Mouse (Mus musculus) cerebellum, postnatal 25 days (tissue): ENCODE data around the gene Fetub.
A peak's percentile ranks its signal among the peaks of the same experiment; 100 is the strongest.

Experiments
- DNase-seq, 2 experiments: peaks; one replicate each; pipeline ENCODE4 v3.0.0; 2021; ENCODE audit warnings: mixed read lengths in 2 of 2

Gene Fetub

DNA sequence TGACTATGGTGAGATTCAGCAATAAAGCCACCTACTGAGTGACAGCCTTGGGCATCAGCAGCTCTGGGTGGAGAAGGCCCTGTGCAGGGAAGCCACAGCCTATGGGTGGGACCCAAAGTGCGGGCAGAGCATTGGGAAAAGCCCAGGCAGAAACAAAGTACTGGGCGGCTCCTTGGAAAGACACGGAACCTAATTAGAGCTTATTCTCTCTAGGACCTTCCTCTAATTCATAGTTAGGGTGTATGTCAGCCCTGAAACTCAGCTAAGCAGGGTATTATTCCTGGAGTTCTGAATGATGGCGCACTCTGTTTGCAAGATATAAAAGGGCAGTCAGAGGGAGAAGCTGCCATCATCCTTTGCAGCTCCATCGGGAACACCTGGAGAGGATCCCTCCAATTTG, at the start of gene Fetub:
Fetub (plus strand) TSS at position 301 of the 400 bp plus-strand sequence.
- DNase-seq = no peak

DNA sequence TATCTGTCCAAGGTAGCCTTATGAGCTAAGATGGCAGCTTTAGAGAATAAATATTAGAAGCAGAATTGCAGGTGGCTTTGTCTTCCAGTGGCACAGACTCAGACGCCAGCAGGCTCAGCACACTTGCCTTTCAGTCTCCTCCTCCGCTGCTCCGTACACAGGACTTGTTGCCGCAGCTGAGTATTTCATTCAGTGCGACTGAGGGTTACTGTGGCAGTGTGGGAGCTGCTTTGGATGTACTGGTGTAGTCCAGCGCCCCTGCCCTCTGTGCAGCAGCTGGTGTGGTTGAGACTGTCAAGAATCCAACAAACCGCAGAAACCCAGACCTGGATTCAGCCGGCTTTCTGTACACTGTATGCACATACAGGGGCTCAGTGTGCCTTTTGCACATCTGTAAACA, 45.7 kb upstream of the Fetub start:
- no peak for DNase-seq

DNA sequence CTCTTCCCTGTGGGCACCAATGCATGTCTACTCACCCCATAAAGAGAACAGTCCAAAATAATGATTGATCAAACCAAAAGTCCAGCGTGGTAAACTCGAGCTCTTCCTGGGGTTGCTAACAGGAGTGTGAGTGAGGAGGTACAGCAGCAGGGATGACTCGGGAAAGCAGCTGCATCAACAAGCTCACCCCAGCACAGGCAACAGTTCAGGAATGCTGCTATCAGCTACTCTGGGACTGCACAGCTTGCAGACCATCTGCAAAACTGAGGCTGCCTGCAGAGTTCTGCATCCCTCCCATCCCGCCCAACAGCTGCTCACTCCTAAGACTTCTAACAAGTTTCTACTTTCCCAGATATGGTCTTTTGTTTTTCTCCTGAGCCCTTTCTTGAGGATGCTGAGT, 44.8 kb upstream of the Fetub start:
- no peak for DNase-seq

DNA sequence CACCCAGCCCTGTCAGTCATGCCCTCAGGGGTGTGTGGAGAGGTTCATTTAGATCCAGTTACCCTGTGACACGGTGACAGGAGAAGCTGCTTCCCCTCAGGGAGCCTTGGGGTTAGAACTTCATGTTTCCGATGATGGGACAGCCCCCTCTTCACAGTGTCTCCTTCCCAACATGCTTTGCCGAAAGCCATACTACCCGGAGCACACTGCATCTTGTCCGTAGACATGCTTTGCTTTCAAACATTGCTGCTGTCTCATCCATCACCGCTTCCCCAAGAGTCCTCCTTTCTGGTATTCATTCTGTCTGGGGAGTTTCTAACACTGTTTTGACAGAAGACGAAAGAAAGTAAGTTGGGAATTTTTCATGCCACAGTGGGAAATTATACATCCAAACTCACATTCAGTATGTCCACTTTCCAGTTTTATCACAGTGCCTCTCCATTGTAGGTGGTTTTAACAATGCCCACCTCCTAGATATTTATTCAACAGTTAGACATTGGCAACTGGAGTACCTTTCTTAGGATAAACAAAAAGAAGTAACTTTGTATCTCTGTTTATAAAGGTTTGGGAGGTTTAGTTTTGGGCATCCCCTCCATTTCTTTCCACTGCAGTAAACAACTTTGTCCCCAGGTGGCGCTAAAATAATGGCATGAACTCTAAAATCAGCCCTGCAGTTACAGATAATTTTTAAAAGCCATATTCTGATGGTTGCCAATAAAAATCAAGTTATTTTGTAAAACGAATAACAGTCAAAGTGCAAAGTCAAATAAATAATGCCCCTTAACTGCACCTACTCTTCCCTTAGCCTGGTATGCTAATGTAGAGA, 41.7 kb upstream of the Fetub start:
- peak; percentile 9 to 49 for DNase-seq

DNA sequence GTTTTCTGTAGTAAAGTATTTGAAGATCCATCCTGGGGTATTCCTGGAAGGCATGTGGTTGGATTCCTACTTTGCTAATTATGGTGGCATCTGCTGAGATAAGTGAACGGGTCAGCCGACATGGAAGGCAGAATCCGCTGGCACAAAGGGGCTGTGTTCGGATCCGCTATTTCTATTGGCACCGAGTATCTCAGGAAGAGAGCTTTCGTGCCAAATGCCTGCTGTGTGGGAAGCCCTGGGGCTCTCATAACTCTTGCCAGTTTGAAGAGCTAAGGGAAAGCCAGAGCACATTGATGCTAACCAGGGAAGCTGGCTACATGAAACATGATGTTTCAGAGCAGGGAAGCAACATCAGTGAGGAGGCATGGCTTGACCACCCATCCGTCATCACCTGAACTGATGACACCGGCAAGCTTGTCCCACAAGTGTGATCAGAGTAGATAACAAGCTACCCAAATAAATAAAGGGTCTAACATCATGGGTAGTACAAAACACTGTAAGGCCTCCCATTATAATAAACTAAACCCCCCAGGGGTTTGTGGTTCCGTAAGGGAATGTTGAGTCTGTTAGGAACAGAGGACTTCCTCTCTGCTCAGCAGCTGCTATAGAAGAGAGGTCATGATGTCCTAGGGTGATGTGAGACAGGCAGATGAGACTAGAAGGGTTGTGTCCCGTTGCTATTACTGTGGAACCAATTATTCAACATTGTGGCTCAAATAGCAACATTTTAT, 40.3 kb upstream of the Fetub start:
- DNase-seq = peak; percentile 39 to 64

DNA sequence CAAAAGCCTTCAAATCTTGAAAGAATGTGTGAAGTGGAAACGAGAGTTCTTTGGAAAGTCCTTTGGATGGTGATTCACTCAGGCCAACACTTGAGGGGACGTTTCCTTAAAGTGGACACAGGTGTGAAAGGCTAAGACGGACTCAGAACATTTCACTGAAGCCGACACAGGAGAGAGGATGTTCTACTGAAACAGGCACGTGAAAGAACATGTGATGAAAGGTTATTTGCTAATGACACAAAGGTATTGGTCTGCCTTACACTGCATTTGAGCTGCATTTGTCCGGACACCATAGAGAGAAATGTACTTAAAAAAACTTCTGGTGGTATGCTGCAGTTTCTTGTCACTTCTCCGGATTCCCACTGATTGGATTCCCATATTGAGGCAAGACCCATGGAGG, 39.4 kb upstream of the Fetub start:
- DNase-seq = no peak

DNA sequence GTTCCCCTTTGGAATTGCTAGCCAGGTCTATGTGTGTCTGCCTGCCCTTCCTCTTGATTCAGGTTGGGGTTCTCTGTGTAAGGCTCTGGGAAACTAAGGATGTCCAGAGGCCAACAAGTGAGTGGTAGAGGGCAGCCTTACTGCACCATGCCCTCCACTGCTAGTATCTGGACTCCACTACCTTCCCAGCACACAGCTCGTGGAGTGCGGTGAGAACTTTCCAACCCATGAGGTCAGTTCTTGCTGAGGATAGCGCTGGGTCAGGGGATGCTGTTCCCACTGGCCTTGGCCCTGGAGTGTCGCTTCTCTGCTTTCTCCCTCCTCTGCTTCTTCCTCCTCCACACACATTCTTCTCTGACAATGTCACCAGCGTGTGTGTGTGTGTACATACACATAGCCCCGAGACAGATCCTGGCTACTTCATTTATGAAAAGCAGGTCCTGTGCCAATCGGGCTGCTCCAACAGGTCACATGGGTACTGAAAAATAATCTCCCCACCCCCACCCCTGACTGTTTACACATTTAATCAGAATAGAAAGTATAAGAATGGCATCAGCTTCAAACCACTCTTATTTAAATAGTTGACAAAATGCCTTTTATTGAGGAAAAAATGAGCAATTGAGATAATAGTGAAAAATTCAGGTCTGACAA, 38.1 kb upstream of the Fetub start:
- DNase-seq = no peak

DNA sequence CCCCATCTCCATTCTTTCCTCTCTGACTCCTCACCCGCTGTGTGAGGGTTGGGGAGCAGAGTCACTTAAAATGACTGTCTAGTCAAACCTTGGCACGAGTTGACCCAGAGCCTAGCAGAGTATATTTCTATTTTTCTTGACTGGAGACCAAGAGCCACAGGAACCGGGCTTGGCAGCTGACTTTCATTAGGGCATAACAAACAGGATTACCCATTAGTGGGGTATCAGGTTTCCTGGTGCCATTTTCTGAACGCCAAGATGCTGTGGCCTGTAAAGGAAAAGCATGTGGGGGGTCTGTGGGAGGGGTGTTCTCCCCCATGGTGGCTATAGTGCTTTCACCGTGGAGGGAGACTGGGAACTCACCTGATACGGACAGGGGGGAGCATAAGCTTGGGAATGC, 37.2 kb upstream of the Fetub start:
- DNase-seq = no peak

DNA sequence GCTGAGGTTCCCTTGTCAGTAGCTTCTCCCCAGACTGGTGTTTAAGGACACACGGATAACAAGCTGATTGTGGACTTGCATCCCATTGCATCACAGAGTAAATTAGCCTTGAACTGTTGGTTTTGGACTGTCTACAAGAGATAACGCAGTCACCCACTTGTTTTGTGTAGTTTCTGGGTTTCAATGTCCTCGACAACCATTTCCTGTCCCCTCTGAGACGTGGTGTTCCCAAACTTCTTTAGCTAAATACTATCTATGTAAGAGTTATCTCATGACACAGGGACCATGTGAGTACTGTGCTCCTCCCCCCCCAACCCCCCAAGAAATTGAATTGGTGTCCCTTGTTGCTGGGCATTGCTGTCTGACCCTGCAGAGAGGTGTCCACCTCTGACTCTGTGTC, 36.6 kb upstream of the Fetub start:
- no peak for DNase-seq

DNA sequence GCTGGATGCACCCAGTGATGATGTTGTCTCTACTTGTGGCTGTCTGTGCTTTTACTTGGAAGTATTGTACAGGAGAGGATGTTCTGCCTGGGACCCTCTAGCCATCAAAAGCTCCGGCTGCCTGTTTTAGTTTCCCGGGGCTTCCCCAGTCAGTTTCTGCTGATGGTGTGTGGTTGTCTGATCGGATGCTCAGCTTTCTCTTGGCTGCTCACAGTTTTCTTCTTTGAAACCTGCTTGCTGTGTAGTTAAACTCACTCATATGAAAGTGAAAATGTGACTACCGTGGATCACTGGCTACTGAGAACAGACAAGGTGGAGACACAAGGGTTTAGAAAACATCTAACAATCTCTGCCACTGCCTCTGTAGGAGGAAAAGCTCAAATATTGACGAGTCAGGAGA, 34.7 kb upstream of the Fetub start:
- DNase-seq = no peak

DNA sequence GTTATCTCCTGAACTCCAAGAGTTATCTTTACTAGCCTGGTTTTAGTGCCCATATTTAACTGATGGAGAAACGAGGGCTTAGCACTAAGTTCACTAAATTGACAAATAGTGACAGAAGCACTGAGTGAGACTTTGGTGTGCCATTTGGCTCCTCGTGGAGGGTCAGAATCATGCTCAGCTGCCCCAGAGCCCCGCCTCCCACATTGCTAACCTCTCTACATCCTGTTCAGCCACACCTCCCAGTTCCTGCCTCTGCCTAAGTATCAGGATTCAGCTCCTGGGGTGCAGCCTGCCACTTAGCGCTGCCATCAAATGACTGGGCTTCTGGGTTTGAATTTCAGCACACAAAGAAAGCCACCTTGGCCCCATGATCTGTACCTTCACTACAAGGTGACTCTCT, 32.8 kb upstream of the Fetub start:
- DNase-seq = no peak

DNA sequence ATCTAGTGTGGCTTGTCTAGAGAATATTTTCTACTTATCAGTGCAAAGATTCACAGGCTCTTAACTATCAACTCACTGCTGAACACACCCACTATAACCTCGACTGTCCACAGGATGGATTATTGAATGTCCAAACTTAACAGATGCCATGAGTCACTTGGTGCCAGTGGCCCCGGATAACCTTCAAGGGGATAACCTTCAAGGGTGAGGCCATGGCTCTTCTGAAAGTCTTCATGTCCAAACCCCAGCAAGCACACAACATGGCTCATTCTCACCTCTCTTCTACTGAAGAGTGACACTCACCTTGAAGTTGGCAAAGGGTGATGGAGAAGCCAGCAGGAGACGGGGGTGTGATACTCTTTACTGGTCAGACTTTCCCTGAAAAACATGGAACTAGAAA, 31.4 kb upstream of the Fetub start:
- DNase-seq = no peak

DNA sequence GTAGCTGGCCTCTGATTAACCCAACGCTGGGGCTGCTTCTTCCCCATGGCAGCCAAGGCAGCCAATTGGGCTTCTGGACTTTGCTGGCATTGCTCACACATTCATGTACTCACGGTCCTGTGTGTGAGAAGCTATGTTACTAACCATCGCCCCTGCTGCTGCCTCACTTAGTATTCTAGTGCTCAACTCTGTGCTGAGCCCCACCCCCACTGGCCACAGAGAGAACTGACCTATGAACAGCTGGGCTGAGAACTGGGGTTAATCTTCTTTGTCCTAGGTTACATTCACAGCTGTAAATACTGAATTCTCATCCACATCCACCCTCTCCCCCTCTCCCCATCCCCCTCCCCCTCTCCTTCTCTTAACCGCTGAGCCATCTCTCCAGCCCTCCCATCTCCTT, 29.3 kb upstream of the Fetub start:
- DNase-seq = no peak

DNA sequence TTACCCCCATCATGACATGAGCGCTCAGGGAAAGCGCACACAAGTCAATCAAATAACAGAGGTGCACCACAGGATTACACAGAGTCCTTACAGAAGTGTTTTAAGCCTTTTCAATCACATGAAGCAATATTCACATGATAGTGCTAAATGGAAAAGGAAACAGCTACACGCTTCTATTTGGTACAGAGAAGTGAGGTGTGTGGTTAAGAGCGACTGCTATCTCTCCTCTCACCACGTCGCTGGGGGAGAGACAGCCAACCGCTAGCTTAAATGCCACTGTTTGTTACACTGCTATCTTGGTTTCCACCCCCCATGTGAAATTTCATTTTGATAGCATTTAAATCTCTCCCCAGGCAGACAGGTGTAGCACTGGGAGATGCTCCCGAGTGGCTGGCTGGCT, 28.4 kb upstream of the Fetub start:
- no peak for DNase-seq

DNA sequence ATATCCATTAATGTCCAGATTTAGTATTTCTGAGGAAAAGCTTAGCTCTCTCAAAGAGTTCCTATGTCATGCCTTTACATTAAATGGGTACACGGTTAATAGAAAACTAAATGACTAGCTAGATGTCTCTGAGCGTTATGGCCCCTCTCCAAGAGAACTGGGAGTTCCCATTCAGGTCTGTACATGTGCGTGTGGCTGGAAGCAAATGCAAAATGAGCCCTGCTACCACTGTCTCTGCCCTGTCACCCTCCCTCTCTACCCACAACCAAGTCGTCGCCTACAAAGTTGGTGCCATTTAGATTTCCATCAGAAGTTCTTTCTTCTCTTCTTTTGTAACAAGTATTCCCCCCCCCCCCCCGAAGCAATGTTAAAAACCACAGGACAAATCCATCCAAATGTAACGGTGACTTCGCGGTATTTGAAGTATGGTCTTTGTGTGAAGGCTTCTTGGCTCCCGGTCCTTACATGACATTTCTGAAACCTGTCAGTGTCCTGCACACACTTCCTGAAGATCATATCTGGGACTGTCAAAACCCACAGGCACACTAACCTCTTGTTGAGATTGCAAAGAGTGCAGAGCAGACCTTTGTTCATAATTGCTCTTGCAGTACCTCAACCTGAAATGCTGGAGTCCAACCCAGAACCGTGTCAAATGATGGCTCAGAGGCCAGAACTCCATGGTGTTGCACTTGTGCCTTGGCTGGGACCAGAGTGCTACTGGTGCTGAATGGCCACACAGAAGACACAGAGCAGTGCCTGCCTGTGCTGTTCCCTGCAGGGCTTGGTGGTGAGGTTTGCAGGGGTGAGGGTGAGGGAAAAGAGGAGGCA, 27.2 kb upstream of the Fetub start, which contains the start of gene Ahsg:
Ahsg (plus strand) TSS at position 595 of the 828 bp plus-strand sequence.
- DNase-seq = no peak

DNA sequence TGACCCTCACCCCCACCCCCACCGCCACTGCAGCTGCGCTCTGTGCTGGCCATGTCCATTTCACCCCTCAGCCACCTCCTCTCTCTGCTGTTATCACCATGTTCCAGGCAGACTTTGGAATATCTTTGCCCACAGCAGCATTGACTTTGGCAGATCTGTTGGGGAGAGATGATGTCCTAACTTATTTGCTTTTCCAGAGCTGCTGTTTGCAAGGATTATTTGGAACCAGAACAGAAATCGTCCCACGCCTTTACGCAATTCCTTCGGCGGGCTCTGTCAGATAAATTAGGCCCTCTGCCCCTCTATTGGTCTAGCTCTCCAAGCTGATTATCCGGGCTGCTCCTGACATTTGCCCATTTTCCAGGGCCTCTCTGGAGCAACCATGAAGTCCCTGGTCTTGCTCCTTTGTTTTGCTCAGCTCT, 26.4 kb upstream of the Fetub start:
- no peak for DNase-seq

DNA sequence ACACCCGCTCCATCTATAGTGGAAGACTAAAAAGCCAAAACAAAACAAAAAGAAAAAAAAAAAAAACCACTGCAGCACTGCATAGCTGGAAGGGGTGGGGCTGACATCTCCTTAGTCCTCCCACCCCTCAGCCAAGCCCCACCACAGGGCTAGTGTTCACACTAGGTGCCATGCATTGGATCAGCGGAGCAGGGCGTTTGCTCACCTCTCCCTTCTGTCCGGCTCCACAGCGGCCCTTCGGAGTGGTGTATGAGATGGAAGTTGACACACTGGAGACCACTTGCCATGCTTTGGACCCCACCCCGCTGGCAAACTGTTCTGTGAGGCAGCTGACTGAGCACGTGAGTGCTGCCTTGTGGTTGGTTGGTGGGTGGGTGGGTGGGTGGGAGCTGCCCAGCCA, 24.0 kb upstream of the Fetub start:
- DNase-seq = no peak

DNA sequence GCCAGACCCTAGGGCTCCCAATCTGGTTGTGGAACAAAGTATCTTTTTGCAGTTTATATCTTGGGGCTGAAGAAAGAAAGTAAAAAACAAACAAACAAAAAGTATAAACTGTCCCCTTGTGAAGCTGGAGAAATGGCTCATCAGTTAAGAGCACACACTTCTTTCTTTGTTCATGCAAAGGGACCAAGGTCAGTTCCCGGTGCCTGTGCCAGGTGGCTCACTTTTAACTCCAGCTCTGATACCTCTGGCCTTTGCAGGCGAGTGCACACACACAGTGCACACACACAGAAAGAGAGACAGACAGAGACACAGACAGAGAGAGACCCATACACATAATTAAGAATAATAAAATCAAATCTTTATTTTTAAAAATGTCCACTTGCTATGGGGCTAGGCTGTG, 21.5 kb upstream of the Fetub start:
- no peak for DNase-seq

DNA sequence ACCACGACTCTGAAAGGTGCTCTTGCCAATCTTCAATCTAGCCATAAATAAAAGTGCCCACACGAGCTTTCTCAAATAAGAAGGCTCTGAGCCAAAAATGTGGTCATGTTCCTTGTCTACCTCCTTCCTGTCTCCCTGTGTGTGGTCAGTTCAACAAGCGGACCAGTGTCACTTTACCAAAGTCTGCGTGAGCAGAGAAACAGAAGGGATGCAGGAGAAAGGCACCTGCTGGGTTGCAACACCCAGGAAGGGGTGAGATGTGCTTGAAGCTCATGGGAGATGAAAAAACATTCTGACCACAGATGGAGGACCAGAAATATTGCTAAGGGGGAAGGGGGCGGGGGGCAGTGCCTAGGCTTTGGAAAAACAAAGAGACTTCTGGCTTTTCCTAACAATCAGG, 18.8 kb upstream of the Fetub start:
- DNase-seq = no peak

DNA sequence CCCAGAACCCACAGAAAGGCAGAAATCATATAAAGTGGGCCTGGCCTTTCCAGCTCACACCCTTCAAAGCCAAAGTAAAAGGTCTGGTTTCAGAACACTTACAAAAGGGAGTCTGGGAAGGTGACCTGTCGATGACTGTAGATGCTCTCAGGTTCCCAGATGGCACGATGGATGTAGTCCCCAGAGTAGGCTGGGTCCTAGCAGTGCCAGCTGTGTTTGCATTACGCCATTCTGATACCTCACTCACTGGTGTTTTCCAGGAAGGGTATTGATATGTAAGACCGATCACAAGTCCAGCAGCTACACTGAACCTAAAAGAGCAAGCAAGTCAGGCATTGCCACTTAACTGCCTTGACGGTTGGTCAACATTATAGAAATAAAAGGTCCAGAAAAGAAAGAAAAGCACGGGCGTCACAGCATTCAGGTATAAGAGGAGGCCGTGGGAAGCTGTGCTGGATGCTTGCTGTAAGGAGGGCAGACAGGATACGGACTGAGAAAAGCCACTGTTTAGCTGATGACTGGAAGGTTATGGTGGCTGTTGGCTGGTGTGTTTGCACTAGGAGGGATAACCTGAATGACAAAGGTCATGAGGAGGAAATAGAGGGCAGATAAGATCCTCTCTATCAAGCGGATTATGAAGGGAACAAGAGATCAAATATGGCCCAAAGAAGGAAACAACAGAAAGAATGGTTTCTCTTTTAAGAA, 18.1 kb upstream of the Fetub start:
- DNase-seq = no peak

DNA sequence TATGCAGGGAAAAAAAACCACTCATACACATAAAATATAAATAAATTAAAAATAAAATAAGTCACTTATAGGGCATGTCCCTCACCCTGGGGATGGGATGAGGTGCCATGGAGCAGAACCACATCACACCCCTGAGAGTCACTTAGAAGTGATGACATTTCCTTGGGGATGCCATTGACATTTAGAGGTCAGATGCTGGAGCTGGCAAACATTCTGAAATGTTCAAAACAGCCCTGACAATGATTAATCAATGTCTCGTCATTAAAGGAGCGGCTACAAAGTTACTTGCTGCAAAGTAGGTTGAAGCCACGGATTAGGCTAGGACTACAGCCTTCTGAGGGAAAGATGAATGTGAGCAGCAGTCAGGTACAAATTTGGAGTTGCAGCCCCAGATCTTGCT, 16.8 kb upstream of the Fetub start:
- no peak for DNase-seq

DNA sequence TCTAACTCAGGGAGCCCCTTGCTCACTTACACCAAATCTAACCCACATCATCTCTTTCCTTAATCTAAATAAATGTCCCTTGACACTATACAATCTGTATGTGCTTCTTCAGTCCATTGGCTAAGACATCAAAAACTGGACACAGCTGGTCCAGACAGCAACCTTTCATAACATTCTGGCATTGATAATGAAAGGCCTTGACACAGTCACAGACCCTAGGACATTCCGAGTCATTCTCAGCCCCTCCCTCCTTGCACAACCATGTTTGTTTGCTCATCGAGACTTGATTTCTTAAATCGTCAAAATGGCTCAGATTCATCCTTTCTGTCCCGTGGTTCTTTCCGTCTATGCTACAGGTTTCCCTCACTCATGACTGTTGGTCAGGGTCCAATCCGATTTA, 8.8 kb upstream of the Fetub start:
- no peak for DNase-seq
